Mouse (Mus musculus): ENCODE measurements around the gene Fam98c. TPM values are rescaled to one million over a fixed set of nuclear protein-coding genes. Genes with fewer than 3 reads are reported as not detected.

Fam98c gene
- polyA plus RNA-seq, 1 experiment from 2014 or later = 20.4 TPM

- ATAC-seq (ENCODE audit: low FRiP score, low read depth) = no peak
- Histone ChIP-seq H3K9ac (replicated peaks) (peak overlapping the region; percentile 46; the same call in 1 of the 2 replicates), H3K4me2 (replicated peaks) (peak overlapping the region; percentile 77), H3K9me3 (no peaks in the 10 kb centered on the region), H3K27ac (replicated peaks) (no peak overlapping the region), H3K4me1 (peaks cover 50% of the 10 kb centered on the region), H3K36me3 (peaks cover 27% of the 10 kb centered on the region), H3K4me3 (peak overlapping the region; percentile 72), H3K27me3 (peaks cover 73% of the 10 kb centered on the region)
- 2% methylated on average over 41 of the region's 43 CpGs for WGBS
Measured at GRCm38 (mm10) chr7:29170755-29171561, 14.9 kb upstream of the Fam98c start.

GRCm38 (mm10) chr7:29170066-29170754, 14.2 kb upstream of the Fam98c start, which contains the start of the genes Ggn and Spred3:
Ggn (plus strand) TSS chr7:29170210.
Spred3 (minus strand) TSS chr7:29170411.
- Histone ChIP-seq H3K27me3 (peaks cover 73% of the 10 kb centered on the region), H3K9me3 (no peaks in the 10 kb centered on the region), H3K4me2 (replicated peaks) (peak within 1 kb of the TSS; percentile 77), H3K4me1 (peaks cover 50% of the 10 kb centered on the region), H3K4me3 (peak within 1 kb of the TSS; percentile 72), H3K9ac (replicated peaks) (peak within 1 kb of the TSS; percentile 75), H3K27ac (replicated peaks) (peak within 1 kb of the TSS; percentile 83), H3K36me3 (peaks cover 20% of the 10 kb centered on the region)
- under 1% methylated on average over 30 of the region's 30 CpGs for WGBS
- ATAC-seq (ENCODE audit: low FRiP score, low read depth) = peak; percentile 24; the same call in 1 of the 2 replicates

- under 1% methylated on average over 25 of the region's 39 CpGs for WGBS
- ATAC-seq (ENCODE audit: low FRiP score, low read depth) = peak; percentile 76
Measured at GRCm38 (mm10) chr7:29169231-29170065, 13.4 kb upstream of the Fam98c start.

GRCm38 (mm10) chr7:29168791-29169230, 12.8 kb upstream of the Fam98c start:
- H3K4me3 ChIP-seq = peak overlapping the region; percentile 72
- peak overlapping the region; percentile 83 for H3K27ac ChIP-seq (replicated peaks)
- peak overlapping the region; percentile 75 for H3K9ac ChIP-seq (replicated peaks)
- WGBS = under 1% methylated on average over 14 of the region's 14 CpGs
- peaks cover 50% of the 10 kb centered on the region for H3K4me1 ChIP-seq
- peaks cover 59% of the 10 kb centered on the region for H3K27me3 ChIP-seq
- peak overlapping the region; percentile 77 for H3K4me2 ChIP-seq (replicated peaks)
- peak; percentile 11; the same call in 1 of the 2 replicates for ATAC-seq (ENCODE audit: low FRiP score, low read depth)
- peaks cover 6% of the 10 kb centered on the region for H3K36me3 ChIP-seq
- H3K9me3 ChIP-seq = no peaks in the 10 kb centered on the region

More at GRCm38 (mm10) chr7:29169231-29170065, 13.4 kb upstream of the Fam98c start:
- Histone ChIP-seq H3K36me3 (peaks cover 12% of the 10 kb centered on the region), H3K4me1 (peaks cover 50% of the 10 kb centered on the region), H3K27me3 (peaks cover 65% of the 10 kb centered on the region), H3K9me3 (no peaks in the 10 kb centered on the region), H3K27ac (replicated peaks) (peak overlapping the region; percentile 83), H3K4me3 (peak overlapping the region; percentile 72), H3K4me2 (replicated peaks) (peak overlapping the region; percentile 77), H3K9ac (replicated peaks) (peak overlapping the region; percentile 75)

GRCm38 (mm10) chr7:29168121-29168695, 12.2 kb upstream of the Fam98c start:
- peaks cover 50% of the 10 kb centered on the region for H3K4me1 ChIP-seq
- H3K27ac ChIP-seq (replicated peaks) = peak overlapping the region; percentile 83

GRCm38 (mm10) chr7:29167656-29168055, 11.6 kb upstream of the Fam98c start:
- H3K27me3 ChIP-seq = peaks cover 47% of the 10 kb centered on the region
- 7% methylated on average over 19 of the region's 19 CpGs for WGBS
- H3K4me1 ChIP-seq = peaks cover 48% of the 10 kb centered on the region
- H3K36me3 ChIP-seq = peaks cover 1% of the 10 kb centered on the region; the same call in 1 of the 2 replicates
- H3K9ac ChIP-seq (replicated peaks) = peak overlapping the region; percentile 38; the same call in 1 of the 2 replicates
- peak overlapping the region; percentile 72 for H3K4me3 ChIP-seq
- ATAC-seq (ENCODE audit: low FRiP score, low read depth) = no peak
- peak overlapping the region; percentile 77 for H3K4me2 ChIP-seq (replicated peaks)
- no peak overlapping the region for H3K27ac ChIP-seq (replicated peaks)
- H3K9me3 ChIP-seq = no peaks in the 10 kb centered on the region

More at GRCm38 (mm10) chr7:29168121-29168695, 12.2 kb upstream of the Fam98c start:
- ATAC-seq (ENCODE audit: low FRiP score, low read depth) = no peak
- Histone ChIP-seq H3K27me3 (peaks cover 53% of the 10 kb centered on the region), H3K9ac (replicated peaks) (peak overlapping the region; percentile 75), H3K4me3 (peak overlapping the region; percentile 72), H3K36me3 (no peaks in the 10 kb centered on the region), H3K4me2 (replicated peaks) (peak overlapping the region; percentile 77), H3K9me3 (no peaks in the 10 kb centered on the region)
- 2% methylated on average over 10 of the region's 10 CpGs for WGBS

GRCm38 (mm10) chr7:29162750-29163525, 6.9 kb upstream of the Fam98c start:
- no peak for ATAC-seq (ENCODE audit: low FRiP score, low read depth)
- no peak overlapping the region for H3K4me2 ChIP-seq (replicated peaks)
- H3K27me3 ChIP-seq = peaks cover 47% of the 10 kb centered on the region
- H3K9me3 ChIP-seq = no peaks in the 10 kb centered on the region
- no peak overlapping the region for H3K4me3 ChIP-seq
- no peak overlapping the region for H3K27ac ChIP-seq (replicated peaks)
- no peak overlapping the region for H3K9ac ChIP-seq (replicated peaks)
- 18% methylated on average over 9 of the region's 9 CpGs for WGBS
- H3K36me3 ChIP-seq = peaks cover 12% of the 10 kb centered on the region
- H3K4me1 ChIP-seq = peaks cover 13% of the 10 kb centered on the region

- 86% methylated on average over 5 of the region's 5 CpGs for WGBS
- H3K4me3 ChIP-seq = no peak overlapping the region
- 0 out of 2 replicates have a peak, but pooled peaks cover 9% of the 10 kb centered on the region for H3K4me1 ChIP-seq
- no peak overlapping the region for H3K9ac ChIP-seq (replicated peaks)
- H3K36me3 ChIP-seq = peaks cover 12% of the 10 kb centered on the region
- H3K27ac ChIP-seq (replicated peaks) = no peak overlapping the region
- no peak for ATAC-seq (ENCODE audit: low FRiP score, low read depth)
- H3K27me3 ChIP-seq = peaks cover 45% of the 10 kb centered on the region
- no peak overlapping the region for H3K4me2 ChIP-seq (replicated peaks)
- no peaks in the 10 kb centered on the region for H3K9me3 ChIP-seq
Measured at GRCm38 (mm10) chr7:29162294-29162693, 6.3 kb upstream of the Fam98c start.

- Histone ChIP-seq H3K9ac (replicated peaks) (no peak overlapping the region), H3K4me3 (no peak overlapping the region), H3K27me3 (peaks cover 37% of the 10 kb centered on the region), H3K4me2 (replicated peaks) (no peak overlapping the region), H3K9me3 (no peaks in the 10 kb centered on the region), H3K4me1 (peaks cover 13% of the 10 kb centered on the region; the same call in 1 of the 2 replicates), H3K36me3 (peaks cover 12% of the 10 kb centered on the region), H3K27ac (replicated peaks) (no peak overlapping the region)
- 2% methylated on average over 5 of the region's 5 CpGs for WGBS
- ATAC-seq (ENCODE audit: low FRiP score, low read depth) = no peak
Measured at GRCm38 (mm10) chr7:29158264-29158663, 2.2 kb upstream of the Fam98c start.

- H3K27ac ChIP-seq (replicated peaks) = peak overlapping the region; percentile 92
- 6% methylated on average over 37 of the region's 37 CpGs for WGBS
- H3K27me3 ChIP-seq = peaks cover 26% of the 10 kb centered on the region
- H3K9me3 ChIP-seq = no peaks in the 10 kb centered on the region
- peak; percentile 89 for ATAC-seq (ENCODE audit: low FRiP score, low read depth)
- peak overlapping the region; percentile 91 for H3K4me2 ChIP-seq (replicated peaks)
- H3K4me1 ChIP-seq = peaks cover 9% of the 10 kb centered on the region; the same call in 1 of the 2 replicates
- H3K36me3 ChIP-seq = no peaks in the 10 kb centered on the region
- H3K9ac ChIP-seq (replicated peaks) = peak overlapping the region; percentile 79
- peak overlapping the region; percentile 79 for H3K4me3 ChIP-seq
Measured at GRCm38 (mm10) chr7:29155196-29155837, 717 bp downstream of the Fam98c start.
